Mouse (Mus musculus) myocyte (in vitro differentiated cells): ENCODE measurements around the gene Gmds. TPM values are rescaled to one million over a fixed set of nuclear protein-coding genes. Genes with fewer than 3 reads are reported as not detected.
A peak's percentile ranks its signal among the peaks of the same experiment; 100 is the strongest.

Experiments
- H3K27me3 ChIP-seq: one replicate; pipeline ENCODE4 v1.6.1; 2011; ENCODE audit not compliant: control insufficient read depth, insufficient read depth, insufficient read length
- H3K36me3 ChIP-seq: one replicate; pipeline ENCODE4 v1.6.1; 2011; ENCODE audit not compliant: control insufficient read depth, insufficient read depth
- H3K4me2 ChIP-seq: one replicate; pipeline ENCODE4 v1.6.1; 2011; ENCODE audit warnings: low read depth, control low read depth
- H3K4me3 ChIP-seq: one replicate; pipeline ENCODE4 v1.5.1; 2011; ENCODE audit warnings: mild to moderate bottlenecking, control low read depth, moderate library complexity
- H3K79me2 ChIP-seq: one replicate; pipeline ENCODE4 v1.6.1; 2011; ENCODE audit not compliant: control insufficient read depth, insufficient read depth
- H3ac ChIP-seq: one replicate; pipeline ENCODE4 v1.6.1; 2011; ENCODE audit not compliant: control insufficient read depth, insufficient read length
- CEBPB ChIP-seq: IDR thresholded peaks from 2 replicates; pipeline ENCODE4 v1.6.1; 2011; ENCODE audit warnings: mild to moderate bottlenecking, moderate library complexity; ENCODE audit not compliant: poor library complexity, insufficient read depth, severe bottlenecking
- E2F4 ChIP-seq: IDR thresholded peaks from one replicate; pipeline ENCODE4 v1.6.1; 2011; ENCODE audit warnings: mild to moderate bottlenecking, control low read depth, moderate library complexity; ENCODE audit not compliant: insufficient read depth
- MAX ChIP-seq: IDR thresholded peaks from one replicate; pipeline ENCODE4 v1.6.1; 2011; ENCODE audit warnings: low read depth, mild to moderate bottlenecking, control low read depth
- MYOD1 ChIP-seq, 3 experiments: IDR thresholded peaks; one replicate each; pipeline ENCODE4 v1.6.1; 2011; ENCODE audit warnings: control low read depth in 2 of 3, low read depth in 2 of 3, mild to moderate bottlenecking in 2 of 3, moderate library complexity in 1 of 3; ENCODE audit not compliant: insufficient read length in 2 of 3, control insufficient read depth in 1 of 3
- MYOG ChIP-seq, 3 experiments: IDR thresholded peaks; one replicate each; pipeline ENCODE4 v1.6.1; 2011; ENCODE audit warnings: control low read depth in 2 of 3, low read depth in 2 of 3, mild to moderate bottlenecking in 2 of 3; ENCODE audit not compliant: insufficient read length in 2 of 3, control insufficient read depth in 1 of 3, insufficient read depth in 1 of 3
- POLR2A ChIP-seq: IDR thresholded peaks from one replicate; pipeline ENCODE4 v1.6.1; 2011; ENCODE audit warnings: low read depth, mild to moderate bottlenecking, control low read depth, moderate library complexity; ENCODE audit not compliant: insufficient read length
- POLR2AphosphoS2 ChIP-seq: IDR thresholded peaks from one replicate; pipeline ENCODE4 v1.6.1; 2011; ENCODE audit warnings: low read depth, control low read depth; ENCODE audit not compliant: insufficient read length
- REST ChIP-seq: IDR thresholded peaks from one replicate; pipeline ENCODE4 v1.6.1; 2011; ENCODE audit warnings: mild to moderate bottlenecking, control low read depth, moderate library complexity; ENCODE audit not compliant: insufficient read depth, insufficient read length
- SRF ChIP-seq: IDR thresholded peaks from one replicate; pipeline ENCODE4 v1.6.1; 2011; ENCODE audit warnings: low read depth; ENCODE audit not compliant: control insufficient read depth, insufficient read length
- TCF12 ChIP-seq: IDR thresholded peaks from one replicate; pipeline ENCODE4 v1.6.1; 2011; ENCODE audit warnings: mild to moderate bottlenecking, control low read depth; ENCODE audit not compliant: poor library complexity, insufficient read depth, severe bottlenecking
- TCF3 ChIP-seq: IDR thresholded peaks from one replicate; pipeline ENCODE4 v1.6.1; 2011; ENCODE audit warnings: low read depth, control low read depth; ENCODE audit not compliant: insufficient read length
- USF1 ChIP-seq: IDR thresholded peaks from one replicate; pipeline ENCODE4 v1.6.1; 2011; ENCODE audit warnings: low read depth, mild to moderate bottlenecking, control low read depth, moderate library complexity
- polyA plus RNA-seq: library from polyadenylated mRNA; unstranded; fragments of >200 nt; fragmentation: generic; extraction: Trizol; gene quantifications from one replicate; pipeline ENCODE4 v1.2.1, GENCODE M21; 2012; ENCODE audit warnings: missing spikeins

The Gmds gene
- polyA plus RNA-seq, 1 experiment: 13.1 TPM

GRCm38 (mm10) chr13:32165581-32165980 lies 173.0 kb downstream of the Gmds start:
- no peak overlapping the region for H3ac ChIP-seq
- no peaks in the 10 kb centered on the region for H3K36me3 ChIP-seq
- H3K27me3 ChIP-seq: no peaks in the 10 kb centered on the region
- no peaks in the 10 kb centered on the region for H3K79me2 ChIP-seq
- H3K4me2 ChIP-seq: no peak overlapping the region
- no peak overlapping the region for H3K4me3 ChIP-seq
- TF ChIP-seq USF1 (no peak), TCF3 (no peak), SRF (no peak), MYOG (IDR thresholded peaks at IDR 0.05; ENCODE audit: control insufficient read depth in 1 of 3, insufficient read depth in 1 of 3, insufficient read length in 2 of 3, low read depth in 2 of 3) (no peak), REST (no peak)

DNA sequence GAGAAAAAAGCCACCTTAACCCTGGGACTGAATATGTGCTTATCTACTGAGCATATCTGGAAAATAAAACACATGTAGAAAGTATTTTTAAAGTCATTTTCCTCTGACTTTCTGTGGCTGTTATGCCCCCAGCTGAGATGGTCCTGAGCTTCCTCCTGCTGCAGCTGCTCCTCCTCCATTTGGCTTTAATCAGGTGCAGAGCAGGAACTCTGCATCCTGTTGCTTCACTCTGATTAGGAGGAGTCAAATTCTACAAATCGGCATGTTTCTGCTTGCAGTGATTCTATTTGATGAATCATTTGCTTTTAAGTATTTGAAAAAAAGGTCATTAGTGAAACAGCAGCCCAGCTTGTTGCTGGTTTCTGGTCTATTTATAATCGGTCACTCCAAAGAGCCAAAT lies 177.0 kb downstream of the Gmds start:
- Histone ChIP-seq H3K4me2 (peak overlapping the region; percentile 20), H3K4me3 (no peak overlapping the region), H3K36me3 (no peaks in the 10 kb centered on the region), H3K79me2 (no peaks in the 10 kb centered on the region), H3K27me3 (no peaks in the 10 kb centered on the region), H3ac (no peak overlapping the region)
- TF ChIP-seq MAX (no peak), MYOG (IDR thresholded peaks at IDR 0.05; ENCODE audit: control insufficient read depth in 1 of 3, insufficient read depth in 1 of 3, insufficient read length in 2 of 3, low read depth in 2 of 3) (no peak), MYOD1 (IDR thresholded peaks at IDR 0.05; ENCODE audit: control insufficient read depth in 1 of 3, insufficient read length in 2 of 3, low read depth in 2 of 3) (no peak), POLR2A (no peak), POLR2AphosphoS2 (no peak), TCF3 (no peak), TCF12 (no peak), REST (no peak), E2F4 (no peak), SRF (no peak), USF1 (no peak), CEBPB (no peak)

- no peak overlapping the region for H3K4me3 ChIP-seq
- H3K27me3 ChIP-seq: no peaks in the 10 kb centered on the region
- no peak overlapping the region for H3ac ChIP-seq
- H3K36me3 ChIP-seq: no peaks in the 10 kb centered on the region
- H3K4me2 ChIP-seq: no peak overlapping the region
- TF ChIP-seq TCF3 (no peak), CEBPB (no peak), E2F4 (no peak), MYOG (IDR thresholded peaks at IDR 0.05; ENCODE audit: control insufficient read depth in 1 of 3, insufficient read depth in 1 of 3, insufficient read length in 2 of 3, low read depth in 2 of 3) (no peak), POLR2A (no peak), MYOD1 (IDR thresholded peaks at IDR 0.05; ENCODE audit: control insufficient read depth in 1 of 3, insufficient read length in 2 of 3, low read depth in 2 of 3) (no peak), POLR2AphosphoS2 (no peak), SRF (no peak), USF1 (no peak), REST (no peak), TCF12 (no peak), MAX (no peak)
- no peaks in the 10 kb centered on the region for H3K79me2 ChIP-seq
These were observed 180.3 kb downstream of the Gmds start for GRCm38 (mm10) chr13:32158240-32158639.

GRCm38 (mm10) chr13:32145916-32146315 lies 192.6 kb downstream of the Gmds start:
- Histone ChIP-seq H3ac (no peak overlapping the region), H3K27me3 (no peaks in the 10 kb centered on the region), H3K4me2 (no peak overlapping the region), H3K4me3 (no peak overlapping the region), H3K79me2 (no peaks in the 10 kb centered on the region), H3K36me3 (no peaks in the 10 kb centered on the region)
- no peak for TF ChIP-seq SRF
- TF ChIP-seq REST: no peak
- TF ChIP-seq POLR2AphosphoS2: no peak
- TF ChIP-seq E2F4: no peak
- no peak for TF ChIP-seq TCF3
- no peak for TF ChIP-seq MYOG (IDR thresholded peaks at IDR 0.05; ENCODE audit: control insufficient read depth in 1 of 3, insufficient read depth in 1 of 3, insufficient read length in 2 of 3, low read depth in 2 of 3)
- TF ChIP-seq USF1: no peak
- no peak for TF ChIP-seq CEBPB
- TF ChIP-seq MYOD1 (IDR thresholded peaks at IDR 0.05; ENCODE audit: control insufficient read depth in 1 of 3, insufficient read length in 2 of 3, low read depth in 2 of 3): no peak
- TF ChIP-seq POLR2A: no peak
- no peak for TF ChIP-seq MAX
- TF ChIP-seq TCF12: no peak

DNA sequence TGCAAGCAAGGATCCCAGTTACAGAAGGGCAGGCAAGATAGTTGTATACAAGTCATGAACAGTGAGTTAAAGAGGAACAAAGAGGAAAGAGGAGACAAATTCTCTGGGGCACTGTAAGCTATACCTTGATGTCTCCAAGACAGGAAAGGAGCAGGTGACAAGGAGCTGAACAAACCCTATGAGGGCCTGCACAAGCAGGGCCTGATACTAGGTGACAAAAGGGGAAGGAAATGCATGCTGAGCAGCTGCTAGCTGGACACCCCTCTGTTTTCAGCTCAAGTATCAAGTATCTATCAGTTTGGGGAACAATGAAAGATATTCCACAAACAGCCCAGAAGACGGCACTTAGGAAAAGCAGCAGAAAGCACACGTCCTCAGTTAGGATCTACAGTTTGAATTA lies 193.4 kb downstream of the Gmds start:
- Histone ChIP-seq H3K36me3 (no peaks in the 10 kb centered on the region), H3K79me2 (no peaks in the 10 kb centered on the region), H3K4me3 (no peak overlapping the region), H3ac (no peak overlapping the region), H3K27me3 (no peaks in the 10 kb centered on the region), H3K4me2 (no peak overlapping the region)
- TF ChIP-seq SRF: no peak
- no peak for TF ChIP-seq MYOG (IDR thresholded peaks at IDR 0.05; ENCODE audit: control insufficient read depth in 1 of 3, insufficient read depth in 1 of 3, insufficient read length in 2 of 3, low read depth in 2 of 3)
- no peak for TF ChIP-seq TCF12
- no peak for TF ChIP-seq POLR2A
- TF ChIP-seq USF1: no peak
- no peak for TF ChIP-seq REST
- no peak for TF ChIP-seq CEBPB
- TF ChIP-seq MAX: no peak
- TF ChIP-seq MYOD1 (IDR thresholded peaks at IDR 0.05; ENCODE audit: control insufficient read depth in 1 of 3, insufficient read length in 2 of 3, low read depth in 2 of 3): no peak
- TF ChIP-seq POLR2AphosphoS2: no peak
- TF ChIP-seq E2F4: no peak
- no peak for TF ChIP-seq TCF3
